Mouse (Mus musculus) liver, adult 2 months (tissue): ENCODE measurements at regions not wholly inside any gene's neighbourhood (a gene's known extent, or its start where the extent isn't known, plus 50 kb on each side); places are given as distances from the start of the nearest gene placed in this dataset.

Source experiments
- CTCF ChIP-seq: fragments of 200-500 bp; IDR thresholded peaks from 2 replicates; pipeline ENCODE4 v1.5.1; 2011; ENCODE audit warnings: low read depth, low read length, control low read depth
- POLR2A ChIP-seq: fragments of 200-500 bp; IDR thresholded peaks from 2 replicates; pipeline ENCODE4 v1.6.1; 2011; ENCODE audit warnings: low read length, control low read depth; ENCODE audit not compliant: insufficient read depth; ENCODE audit errors: extremely low read depth

DNA sequence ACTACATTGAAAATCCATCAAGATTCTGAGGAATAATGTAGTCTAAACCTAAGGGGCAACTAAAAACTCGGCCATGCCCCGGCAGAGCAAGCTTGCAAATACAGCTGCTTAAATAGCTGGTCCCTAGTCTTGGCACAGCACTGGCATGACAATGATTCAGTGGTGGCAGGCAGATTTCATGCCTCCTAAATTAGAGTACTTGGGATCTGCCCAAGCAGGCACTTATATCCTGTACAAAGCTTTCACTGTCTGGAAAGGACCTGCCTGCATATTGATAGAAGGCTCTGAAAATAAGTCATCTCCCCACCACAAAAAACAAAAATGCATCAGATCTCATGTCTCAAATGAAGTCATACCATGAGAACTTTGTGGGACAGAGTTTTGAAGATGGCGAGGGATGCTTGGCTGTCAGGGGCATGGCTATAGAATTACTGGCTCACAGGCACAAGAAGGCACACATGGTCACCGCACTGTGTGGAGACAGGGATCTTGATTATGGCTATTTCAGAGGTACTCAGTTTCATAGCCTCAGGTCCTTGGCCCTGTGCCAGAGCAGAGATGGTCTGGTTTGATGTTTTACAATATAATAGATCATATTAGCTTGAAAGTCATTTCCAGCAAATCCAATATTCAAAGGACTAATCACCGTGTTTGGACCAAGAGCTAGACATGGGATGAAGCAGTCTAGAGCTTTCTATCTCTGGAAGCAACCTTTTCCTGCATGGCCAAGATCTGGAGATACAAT is 217.7 kb downstream of the Gm45692 start:
- TF ChIP-seq POLR2A (no peak), CTCF (no peak)
